Mouse (Mus musculus) kidney, adult 2 months (tissue): ENCODE measurements around the gene Ube2e2.

ENCODE experiments used
- CTCF ChIP-seq: fragments of 200-500 bp; conservative IDR thresholded peaks from 2 replicates; pipeline ENCODE4 v1.5.1; 2011; ENCODE audit warnings: low read depth, mild to moderate bottlenecking, control low read depth, low read length, moderate library complexity, mixed read lengths; ENCODE audit not compliant: insufficient read depth, insufficient read length
- POLR2A ChIP-seq: fragments of 200-500 bp; IDR thresholded peaks from one replicate; pipeline ENCODE4 v1.6.1; 2011; ENCODE audit warnings: low read depth, low read length, control low read depth

GRCm38 (mm10) chr14:18778241-18778640, 115.8 kb downstream of the Ube2e2 start:
- no peak for TF ChIP-seq CTCF
- TF ChIP-seq POLR2A: no peak
